Mouse (Mus musculus): ENCODE results near the gene Metap2.
"Not testable (repeated sequence)": the region's sequence is repeated elsewhere in the genome, so short reads cannot be mapped to it uniquely, and the experiment has no call there.

DNA sequence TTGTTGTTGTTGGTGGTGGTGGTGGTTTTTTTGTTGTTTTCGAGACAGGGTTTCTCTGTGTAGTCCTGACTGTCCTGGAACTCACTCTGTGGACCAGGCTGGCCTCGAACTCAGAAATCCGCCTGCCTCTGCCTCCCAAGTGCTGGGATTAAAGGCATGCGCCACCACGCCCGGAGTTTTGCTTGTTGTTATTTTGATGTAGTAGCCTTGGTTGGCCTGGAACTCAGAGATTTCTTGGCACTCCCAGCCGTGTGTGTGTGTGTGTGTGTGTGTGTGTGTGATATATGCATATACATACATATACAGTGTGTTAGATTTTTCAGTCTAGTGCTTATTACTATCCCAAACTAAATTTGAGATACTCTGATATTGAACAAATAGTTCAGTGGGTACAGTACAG, 61.8 kb downstream of the Metap2 start:
- not testable (repeated sequence) for TF ChIP-seq CTCF (IDR thresholded peaks at IDR 0.05; ENCODE audit: control insufficient read depth, insufficient read depth, insufficient read length); MAX (IDR thresholded peaks at IDR 0.05)

All from C2C12 (cell line).